Mouse (Mus musculus) fibroblast of lung, adult 2 months (primary cell): Measurements from ENCODE around the gene Stx5a.

Source experiments
- DNase-seq: peaks from one replicate; pipeline ENCODE4 v3.0.0-alpha.2; 2011; ENCODE audit warnings: low read depth

The Stx5a gene

GRCm38 (mm10) chr19:8745382-8745781, 4.2 kb downstream of the Stx5a start:
- no peak for DNase-seq

- no peak for DNase-seq
These were observed 6.2 kb downstream of the Stx5a start for GRCm38 (mm10) chr19:8747368-8747767.

GRCm38 (mm10) chr19:8755652-8756051, 14.4 kb downstream of the Stx5a start:
- DNase-seq, result no peak

- peak; percentile 81 for DNase-seq
These were observed 15.6 kb downstream of the Stx5a start, which contains the start of gene Nxf1 for GRCm38 (mm10) chr19:8756635-8757387. Nxf1 (plus strand) TSS chr19:8757073.

- no peak for DNase-seq
These were observed 16.3 kb downstream of the Stx5a start for GRCm38 (mm10) chr19:8757471-8757998.

- no peak for DNase-seq
These were observed 17.7 kb downstream of the Stx5a start for GRCm38 (mm10) chr19:8758899-8759298.

GRCm38 (mm10) chr19:8760757-8761156, 19.5 kb downstream of the Stx5a start:
- DNase-seq, result no peak

GRCm38 (mm10) chr19:8763276-8763675, 22.1 kb downstream of the Stx5a start:
- DNase-seq, result no peak

- no peak for DNase-seq
These were observed 24.3 kb downstream of the Stx5a start for GRCm38 (mm10) chr19:8765562-8765961.

- no peak for DNase-seq
These were observed 29.5 kb downstream of the Stx5a start, which contains the start of gene Tmem223 for GRCm38 (mm10) chr19:8770567-8771270. Tmem223 (plus strand) TSS chr19:8770996.

- DNase-seq, result no peak
These were observed 31.8 kb downstream of the Stx5a start for GRCm38 (mm10) chr19:8772996-8773395.

GRCm38 (mm10) chr19:8773409-8773808, 32.2 kb downstream of the Stx5a start:
- DNase-seq, result no peak

GRCm38 (mm10) chr19:8774086-8774835, 33.0 kb downstream of the Stx5a start, which contains the start of gene Tmem179b:
Tmem179b (minus strand) TSS chr19:8774467.
- DNase-seq, result peak; percentile 71

- no peak for DNase-seq
These were observed 33.8 kb downstream of the Stx5a start for GRCm38 (mm10) chr19:8774951-8775421.

- DNase-seq, result peak; percentile 89
These were observed 45.0 kb downstream of the Stx5a start, which contains the start of gene Taf6l for GRCm38 (mm10) chr19:8786008-8786781. Taf6l (minus strand) TSS chr19:8786417.

GRCm38 (mm10) chr19:8788521-8788920, 47.3 kb downstream of the Stx5a start:
- no peak for DNase-seq

- DNase-seq, result no peak
These were observed 48.0 kb downstream of the Stx5a start for GRCm38 (mm10) chr19:8789171-8789570.

- no peak for DNase-seq
These were observed 49.0 kb downstream of the Stx5a start for GRCm38 (mm10) chr19:8790171-8790570.

GRCm38 (mm10) chr19:8798264-8798946, 57.2 kb downstream of the Stx5a start, which contains the start of gene Polr2g:
Polr2g (minus strand) TSS chr19:8798577.
- DNase-seq, result peak; percentile 88

- DNase-seq, result no peak
These were observed 57.7 kb downstream of the Stx5a start for GRCm38 (mm10) chr19:8798947-8799315.
